Mouse (Mus musculus): ENCODE data around the gene Serpinb9b. TPM values are rescaled to one million over a fixed set of nuclear protein-coding genes. Genes with fewer than 3 reads are reported as not detected.

Serpinb9b gene
- polyA plus RNA-seq, 2 experiments: 0.02 TPM; not detected in 1

DNA sequence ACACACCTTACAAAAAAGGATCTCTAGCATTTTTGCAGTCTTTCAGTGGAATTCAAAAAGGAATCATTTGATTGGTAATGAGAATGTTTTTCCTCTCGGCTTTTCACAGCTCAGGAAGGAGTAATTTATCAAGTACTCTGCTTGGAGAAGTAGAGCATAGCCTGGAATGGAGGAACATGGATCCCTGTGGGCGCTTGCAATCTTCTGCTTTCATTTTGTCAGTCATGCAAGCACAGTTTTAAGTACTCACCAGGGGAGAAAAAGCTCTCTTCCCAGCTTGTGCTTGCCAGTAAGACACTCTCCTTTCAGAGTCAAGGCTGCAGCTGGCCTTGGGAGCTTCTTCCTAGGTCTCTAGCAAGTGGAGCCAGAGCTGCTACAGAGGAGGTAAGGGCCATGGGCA is 56.6 kb downstream of the Serpinb9b start:
- no peak for TF ChIP-seq CTCF (IDR thresholded peaks at IDR 0.05; ENCODE audit: low read depth)
- no peak for TF ChIP-seq EP300 (IDR thresholded peaks at IDR 0.05; ENCODE audit: low read depth)
- WGBS (ENCODE audit: insufficient replicate concordance): 31% methylated on average over 2 of the region's 2 CpGs
- ATAC-seq (ENCODE audit: insufficient read depth) (no peak), DNase-seq (ENCODE audit: low read depth in 3 of 3, low spot score in 3 of 3) (no peak)
- no peak overlapping the region for H3K27ac ChIP-seq
- no peaks in the 10 kb centered on the region for H3K4me1 ChIP-seq (replicated peaks; ENCODE audit: control insufficient read depth in 2 of 2, insufficient read depth in 2 of 2, low read length in 1 of 2)
- H3K4me3 ChIP-seq (ENCODE audit: insufficient read depth in 1 of 2, low read depth in 2 of 2, low read length in 2 of 2): no peak overlapping the region
- no peaks in the 10 kb centered on the region for H3K9me3 ChIP-seq (ENCODE audit: control insufficient read depth, low read length)
- H3K4me2 ChIP-seq (ENCODE audit: low read depth): no peak overlapping the region
- H3K27me3 ChIP-seq (ENCODE audit: control insufficient read depth, insufficient read depth, low read length): no peaks in the 10 kb centered on the region
- no peak overlapping the region for H3K9ac ChIP-seq (replicated peaks)
- no peaks in the 10 kb centered on the region for H3K36me3 ChIP-seq (replicated peaks; ENCODE audit: control insufficient read depth, insufficient read depth, low read depth)

DNA sequence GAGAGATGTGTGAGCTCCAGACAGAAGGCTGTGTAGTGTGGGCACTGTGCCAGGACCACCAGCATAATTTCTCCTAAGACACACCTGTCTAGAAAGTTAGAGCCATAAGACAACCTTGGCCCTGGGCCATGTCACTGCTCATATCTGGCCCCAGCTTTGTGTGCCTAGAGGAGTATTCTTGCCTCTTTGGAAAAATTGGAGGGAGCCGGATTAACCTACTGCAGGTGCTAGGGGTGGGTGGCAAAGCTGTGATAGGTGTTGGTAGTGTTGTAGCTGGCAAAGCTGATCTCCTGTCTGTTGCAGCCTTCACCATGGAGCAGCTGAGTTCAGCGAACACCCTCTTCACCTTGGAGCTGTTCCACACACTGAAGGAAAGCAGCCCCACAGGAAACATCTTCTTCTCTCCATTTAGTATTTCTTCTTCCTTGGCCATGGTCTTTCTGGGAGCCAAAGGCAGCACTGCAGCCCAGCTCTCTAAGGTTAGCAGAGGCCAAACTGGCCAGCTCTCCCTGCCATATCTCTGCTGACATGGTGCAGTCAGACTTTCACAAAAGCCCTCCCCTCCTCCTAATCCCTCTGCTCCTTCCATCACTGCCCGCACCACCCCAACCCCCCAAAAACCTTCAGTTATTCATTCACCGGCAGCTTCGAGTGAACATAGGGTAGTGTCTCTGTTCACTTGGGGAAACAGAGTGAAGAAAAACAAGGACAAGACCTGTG is 57.9 kb downstream of the Serpinb9b start:
- DNase-seq (ENCODE audit: low read depth in 3 of 3, low spot score in 3 of 3) (no peak), ATAC-seq (ENCODE audit: insufficient read depth) (no peak)
- Histone ChIP-seq H3K4me3 (ENCODE audit: insufficient read depth in 1 of 2, low read depth in 2 of 2, low read length in 2 of 2) (no peak overlapping the region), H3K36me3 (replicated peaks; ENCODE audit: control insufficient read depth, insufficient read depth, low read depth) (no peaks in the 10 kb centered on the region), H3K4me2 (ENCODE audit: low read depth) (no peak overlapping the region), H3K9me3 (ENCODE audit: control insufficient read depth, low read length) (no peaks in the 10 kb centered on the region), H3K27me3 (ENCODE audit: control insufficient read depth, insufficient read depth, low read length) (no peaks in the 10 kb centered on the region), H3K4me1 (replicated peaks; ENCODE audit: control insufficient read depth in 2 of 2, insufficient read depth in 2 of 2, low read length in 1 of 2) (no peaks in the 10 kb centered on the region), H3K9ac (replicated peaks) (no peak overlapping the region), H3K27ac (no peak overlapping the region)
- no peak for TF ChIP-seq EP300 (IDR thresholded peaks at IDR 0.05; ENCODE audit: low read depth)
- TF ChIP-seq CTCF (IDR thresholded peaks at IDR 0.05; ENCODE audit: low read depth): no peak
- WGBS (ENCODE audit: insufficient replicate concordance): 42% methylated on average over 5 of the region's 5 CpGs

DNA sequence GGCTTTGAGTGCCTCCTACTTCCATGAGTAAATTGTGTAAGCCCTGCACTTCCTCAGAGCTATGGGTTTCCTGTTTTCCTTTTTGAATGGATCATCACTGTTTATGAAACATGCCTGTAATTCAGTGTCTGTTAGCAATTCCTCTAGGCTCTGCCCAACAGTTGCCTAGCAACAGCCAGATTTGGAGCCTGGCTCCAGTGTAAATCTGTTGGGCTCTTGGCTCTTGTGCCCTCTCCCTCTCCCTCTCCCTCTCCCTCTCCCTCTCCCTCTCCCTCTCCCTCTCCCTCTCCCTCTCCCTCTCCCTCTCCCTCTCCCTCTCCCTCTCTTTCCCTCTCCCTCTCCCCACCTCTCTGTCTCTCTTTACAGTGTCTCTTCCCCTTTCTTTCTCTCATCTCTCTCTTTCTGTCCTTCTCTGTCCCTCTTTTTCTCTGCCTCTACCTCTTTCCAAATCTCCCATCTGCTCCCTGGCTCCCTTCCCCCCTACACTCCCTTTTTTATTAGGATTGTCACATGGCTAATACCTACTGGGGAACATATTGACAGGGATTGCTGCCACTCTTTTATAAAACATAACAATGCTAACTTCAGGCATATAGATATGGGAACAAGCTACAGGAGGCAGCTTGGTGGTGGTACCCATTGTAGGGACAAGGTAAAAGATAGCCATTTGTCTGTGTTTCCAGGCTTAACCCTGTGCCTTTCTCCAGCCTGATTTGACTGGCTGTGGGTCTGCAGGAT is 58.6 kb downstream of the Serpinb9b start:
- Histone ChIP-seq H3K4me2 (ENCODE audit: low read depth) (no peak overlapping the region), H3K9me3 (ENCODE audit: control insufficient read depth, low read length) (no peaks in the 10 kb centered on the region), H3K9ac (replicated peaks) (no peak overlapping the region), H3K36me3 (replicated peaks; ENCODE audit: control insufficient read depth, insufficient read depth, low read depth) (no peaks in the 10 kb centered on the region), H3K4me1 (replicated peaks; ENCODE audit: control insufficient read depth in 2 of 2, insufficient read depth in 2 of 2, low read length in 1 of 2) (no peaks in the 10 kb centered on the region), H3K4me3 (ENCODE audit: insufficient read depth in 1 of 2, low read depth in 2 of 2, low read length in 2 of 2) (no peak overlapping the region), H3K27me3 (ENCODE audit: control insufficient read depth, insufficient read depth, low read length) (no peaks in the 10 kb centered on the region), H3K27ac (no peak overlapping the region)
- ATAC-seq (ENCODE audit: insufficient read depth) (no peak), DNase-seq (ENCODE audit: low read depth in 3 of 3, low spot score in 3 of 3) (no peak)
- TF ChIP-seq EP300 (IDR thresholded peaks at IDR 0.05; ENCODE audit: low read depth) (no peak), CTCF (IDR thresholded peaks at IDR 0.05; ENCODE audit: low read depth) (no peak)

DNA sequence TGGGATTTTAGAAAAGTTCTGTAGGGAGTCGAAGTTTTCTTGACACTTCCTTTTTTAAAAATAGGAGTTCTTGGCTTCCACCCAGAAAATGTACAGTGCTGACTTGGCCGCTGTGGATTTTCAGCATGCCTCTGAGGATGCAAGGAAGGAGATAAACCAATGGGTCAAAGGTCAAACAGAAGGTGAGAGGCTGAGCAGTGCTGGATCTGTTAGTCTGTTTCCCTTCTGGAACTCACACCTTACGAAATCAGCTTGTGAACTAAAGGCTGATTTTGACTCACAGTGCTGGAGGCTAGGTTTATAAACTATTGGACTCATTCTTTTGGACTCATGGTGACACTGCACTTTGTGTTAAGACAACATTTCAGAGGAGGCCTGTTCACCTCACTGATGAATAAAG is 62.4 kb downstream of the Serpinb9b start:
- Histone ChIP-seq H3K4me3 (ENCODE audit: insufficient read depth in 1 of 2, low read depth in 2 of 2, low read length in 2 of 2) (no peak overlapping the region), H3K9me3 (ENCODE audit: control insufficient read depth, low read length) (no peaks in the 10 kb centered on the region), H3K4me2 (ENCODE audit: low read depth) (no peak overlapping the region), H3K9ac (replicated peaks) (no peak overlapping the region), H3K36me3 (replicated peaks; ENCODE audit: control insufficient read depth, insufficient read depth, low read depth) (no peaks in the 10 kb centered on the region), H3K27me3 (ENCODE audit: control insufficient read depth, insufficient read depth, low read length) (no peaks in the 10 kb centered on the region), H3K27ac (no peak overlapping the region), H3K4me1 (replicated peaks; ENCODE audit: control insufficient read depth in 2 of 2, insufficient read depth in 2 of 2, low read length in 1 of 2) (no peaks in the 10 kb centered on the region)
- ATAC-seq (ENCODE audit: insufficient read depth) (no peak), DNase-seq (ENCODE audit: low read depth in 3 of 3, low spot score in 3 of 3) (no peak)
- no peak for TF ChIP-seq CTCF (IDR thresholded peaks at IDR 0.05; ENCODE audit: low read depth)
- no peak for TF ChIP-seq EP300 (IDR thresholded peaks at IDR 0.05; ENCODE audit: low read depth)
- 40% methylated on average over 3 of the region's 3 CpGs for WGBS (ENCODE audit: insufficient replicate concordance)

DNA sequence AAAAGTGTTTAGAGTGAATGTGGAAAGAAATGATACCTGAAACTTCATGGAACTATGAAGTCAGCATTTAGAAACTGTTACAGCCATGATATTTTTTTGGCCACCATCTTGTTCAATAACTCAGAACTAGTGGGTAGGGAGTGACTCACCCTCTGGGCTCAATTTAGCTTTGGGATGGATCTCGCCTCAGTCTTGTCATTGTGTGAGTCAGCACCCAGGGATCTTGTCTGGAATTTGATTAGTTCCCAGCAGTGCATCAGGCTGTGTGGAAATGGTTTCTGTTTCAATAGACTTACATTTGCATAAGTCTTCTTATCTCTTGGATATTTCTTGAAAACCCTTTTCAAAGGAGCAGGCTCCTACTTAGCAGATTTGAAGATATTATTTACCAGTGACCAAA is 63.3 kb downstream of the Serpinb9b start:
- Histone ChIP-seq H3K4me3 (ENCODE audit: insufficient read depth in 1 of 2, low read depth in 2 of 2, low read length in 2 of 2) (no peak overlapping the region), H3K27ac (no peak overlapping the region), H3K36me3 (replicated peaks; ENCODE audit: control insufficient read depth, insufficient read depth, low read depth) (no peaks in the 10 kb centered on the region), H3K27me3 (ENCODE audit: control insufficient read depth, insufficient read depth, low read length) (no peaks in the 10 kb centered on the region), H3K9me3 (ENCODE audit: control insufficient read depth, low read length) (no peaks in the 10 kb centered on the region), H3K9ac (replicated peaks) (no peak overlapping the region), H3K4me1 (replicated peaks; ENCODE audit: control insufficient read depth in 2 of 2, insufficient read depth in 2 of 2, low read length in 1 of 2) (no peaks in the 10 kb centered on the region), H3K4me2 (ENCODE audit: low read depth) (no peak overlapping the region)
- WGBS (ENCODE audit: insufficient replicate concordance): 37% methylated on average over 1 of the region's 1 CpGs
- ATAC-seq (ENCODE audit: insufficient read depth) (no peak), DNase-seq (ENCODE audit: low read depth in 3 of 3, low spot score in 3 of 3) (no peak)
- TF ChIP-seq EP300 (IDR thresholded peaks at IDR 0.05; ENCODE audit: low read depth) (no peak), CTCF (IDR thresholded peaks at IDR 0.05; ENCODE audit: low read depth) (no peak)
